Mouse (Mus musculus): ENCODE data around the gene Tex264.

Tex264 gene

GRCm38 (mm10) chr9:106685249-106686101, at the start of gene Tex264:
Gene Tex264 (minus strand): TSS chr9:106685927.
- DNase-seq (ENCODE audit: low read depth, low spot score) = peak; percentile 70

GRCm38 (mm10) chr9:106733690-106734089, 48.0 kb upstream of the Tex264 start:
- DNase-seq (ENCODE audit: low read depth, low spot score) = no peak

- no peak for DNase-seq (ENCODE audit: low read depth, low spot score)
Measured at GRCm38 (mm10) chr9:106729416-106729815, 43.7 kb upstream of the Tex264 start.

- DNase-seq (ENCODE audit: low read depth, low spot score) = no peak
Measured at GRCm38 (mm10) chr9:106726891-106727290, 41.2 kb upstream of the Tex264 start.

- DNase-seq (ENCODE audit: low read depth, low spot score) = no peak
Measured at GRCm38 (mm10) chr9:106725435-106725834, 39.7 kb upstream of the Tex264 start.

GRCm38 (mm10) chr9:106724864-106725263, 39.1 kb upstream of the Tex264 start:
- no peak for DNase-seq (ENCODE audit: low read depth, low spot score)

GRCm38 (mm10) chr9:106716729-106717128, 31.0 kb upstream of the Tex264 start:
- DNase-seq (ENCODE audit: low read depth, low spot score) = no peak

GRCm38 (mm10) chr9:106716232-106716631, 30.5 kb upstream of the Tex264 start:
- no peak for DNase-seq (ENCODE audit: low read depth, low spot score)

GRCm38 (mm10) chr9:106712470-106712869, 26.7 kb upstream of the Tex264 start:
- DNase-seq (ENCODE audit: low read depth, low spot score) = no peak

- DNase-seq (ENCODE audit: low read depth, low spot score) = peak; percentile 31
Measured at GRCm38 (mm10) chr9:106692973-106693481, 7.3 kb upstream of the Tex264 start.

GRCm38 (mm10) chr9:106688834-106689233, 3.1 kb upstream of the Tex264 start:
- DNase-seq (ENCODE audit: low read depth, low spot score) = no peak

- peak; percentile 75 for DNase-seq (ENCODE audit: low read depth, low spot score)
Measured at GRCm38 (mm10) chr9:106686983-106687650, 1.4 kb upstream of the Tex264 start.

GRCm38 (mm10) chr9:106684918-106685248, 844 bp downstream of the Tex264 start:
- DNase-seq (ENCODE audit: low read depth, low spot score) = no peak

- DNase-seq (ENCODE audit: low read depth, low spot score) = no peak
Measured at GRCm38 (mm10) chr9:106684093-106684872, 1.4 kb downstream of the Tex264 start.

- DNase-seq (ENCODE audit: low read depth, low spot score) = no peak
Measured at GRCm38 (mm10) chr9:106681026-106681425, 4.7 kb downstream of the Tex264 start.

- DNase-seq (ENCODE audit: low read depth, low spot score) = no peak
Measured at GRCm38 (mm10) chr9:106678242-106678641, 7.5 kb downstream of the Tex264 start.

GRCm38 (mm10) chr9:106677702-106678101, 8.0 kb downstream of the Tex264 start:
- DNase-seq (ENCODE audit: low read depth, low spot score) = no peak

GRCm38 (mm10) chr9:106676571-106676970, 9.2 kb downstream of the Tex264 start:
- DNase-seq (ENCODE audit: low read depth, low spot score) = no peak

- no peak for DNase-seq (ENCODE audit: low read depth, low spot score)
Measured at GRCm38 (mm10) chr9:106675965-106676364, 9.8 kb downstream of the Tex264 start.

- DNase-seq (ENCODE audit: low read depth, low spot score) = peak; percentile 78
Measured at GRCm38 (mm10) chr9:106675480-106675879, 10.2 kb downstream of the Tex264 start.

GRCm38 (mm10) chr9:106673860-106674259, 11.9 kb downstream of the Tex264 start:
- DNase-seq (ENCODE audit: low read depth, low spot score) = no peak

- DNase-seq (ENCODE audit: low read depth, low spot score) = no peak
Measured at GRCm38 (mm10) chr9:106664856-106665255, 20.9 kb downstream of the Tex264 start.
